Mouse (Mus musculus) myocyte (in vitro differentiated cells): Measurements from ENCODE around the gene Ftl1-ps1.

ENCODE experiments used
- MAX ChIP-seq: IDR thresholded peaks from one replicate; pipeline ENCODE4 v1.6.1; 2011; ENCODE audit warnings: low read depth, mild to moderate bottlenecking, control low read depth
- MYOG ChIP-seq, 3 experiments: IDR thresholded peaks; one replicate each; pipeline ENCODE4 v1.6.1; 2011; ENCODE audit warnings: control low read depth in 2 of 3, low read depth in 2 of 3, mild to moderate bottlenecking in 2 of 3; ENCODE audit not compliant: insufficient read length in 2 of 3, control insufficient read depth in 1 of 3, insufficient read depth in 1 of 3
- POLR2A ChIP-seq: IDR thresholded peaks from one replicate; pipeline ENCODE4 v1.6.1; 2011; ENCODE audit warnings: low read depth, mild to moderate bottlenecking, control low read depth, moderate library complexity; ENCODE audit not compliant: insufficient read length
- POLR2AphosphoS2 ChIP-seq: IDR thresholded peaks from one replicate; pipeline ENCODE4 v1.6.1; 2011; ENCODE audit warnings: low read depth, control low read depth; ENCODE audit not compliant: insufficient read length
- USF1 ChIP-seq: IDR thresholded peaks from one replicate; pipeline ENCODE4 v1.6.1; 2011; ENCODE audit warnings: low read depth, mild to moderate bottlenecking, control low read depth, moderate library complexity

DNA sequence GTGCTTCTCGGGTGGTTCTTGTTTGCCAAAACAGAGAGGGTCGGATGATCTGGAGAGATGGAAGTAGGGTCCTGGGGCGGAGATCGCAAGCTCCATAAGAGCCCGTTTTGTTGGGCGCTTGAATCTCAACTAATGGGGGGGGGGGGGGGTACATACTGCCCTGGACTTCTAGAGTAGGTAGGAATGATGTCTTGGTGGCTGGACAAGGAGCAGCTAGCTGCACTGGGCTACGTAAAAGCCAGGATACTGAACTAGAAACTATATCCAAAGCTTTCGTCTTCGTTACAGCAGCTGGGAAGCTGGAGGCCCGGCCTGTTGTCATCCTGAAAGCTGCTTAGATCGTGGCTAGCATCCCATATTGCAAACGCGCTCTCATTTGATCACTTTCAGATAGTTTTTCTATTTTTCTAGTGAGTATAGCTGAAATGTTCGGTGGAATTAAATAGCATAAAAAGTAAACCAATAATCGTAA, 49.0 kb upstream of the Ftl1-ps1 start:
- TF ChIP-seq MYOG (IDR thresholded peaks at IDR 0.05; ENCODE audit: control insufficient read depth in 1 of 3, insufficient read depth in 1 of 3, insufficient read length in 2 of 3, low read depth in 2 of 3) (no peak), POLR2A (no peak), MAX (no peak), USF1 (no peak), POLR2AphosphoS2 (no peak)
